Mouse (Mus musculus) embryonic facial prominence, embryonic 11.5 days (tissue): ENCODE measurements around the gene Esam. TPM values are rescaled to one million over a fixed set of nuclear protein-coding genes. Genes with fewer than 3 reads are reported as not detected.

Experiments
- ATAC-seq: fragments of 200-750 bp; cut with Nextera tagmentation; replicated peaks from 2 replicates; pipeline ENCODE4 v1.8.0; 2017; ENCODE audit warnings: low read depth; ENCODE audit not compliant: insufficient number of reproducible peaks, low FRiP score, low TSS enrichment
- DNase-seq: peaks from one replicate; pipeline ENCODE4 v3.0.0-alpha.2; 2015; ENCODE audit warnings: low spot score
- H3K27ac ChIP-seq: fragments of 300-500 bp; sonication (generic); replicated peaks from 2 replicates; pipeline ENCODE4 v1.5.1; 2014; ENCODE audit warnings: mild to moderate bottlenecking, low read depth, low read length, control low read depth
- H3K27me3 ChIP-seq: fragments of 300-500 bp; sonication (generic); 2 replicates; pipeline ENCODE4 v1.6.1; 2014; ENCODE audit warnings: mild to moderate bottlenecking, low read length, moderate library complexity, mixed read lengths; ENCODE audit not compliant: control insufficient read depth, insufficient read depth
- H3K36me3 ChIP-seq: fragments of 300-500 bp; sonication (generic); replicated peaks from 2 replicates; pipeline ENCODE4 v1.6.1; 2014; ENCODE audit warnings: low read depth, mild to moderate bottlenecking, low read length, moderate library complexity, mixed read lengths; ENCODE audit not compliant: control insufficient read depth, insufficient read depth
- H3K4me1 ChIP-seq: fragments of 300-500 bp; sonication (generic); 2 replicates; pipeline ENCODE4 v1.6.1; 2014; ENCODE audit warnings: low read length, mixed read lengths; ENCODE audit not compliant: control insufficient read depth, insufficient read depth
- H3K4me2 ChIP-seq: fragments of 300-500 bp; sonication (generic); 2 replicates; pipeline ENCODE4 v1.6.1; 2014; ENCODE audit warnings: low read depth, mild to moderate bottlenecking, control low read depth, low read length, moderate library complexity
- H3K4me3 ChIP-seq: fragments of 300-500 bp; sonication (generic); 2 replicates; pipeline ENCODE4 v1.5.1; 2014; ENCODE audit warnings: low read depth, low read length, control low read depth
- H3K9ac ChIP-seq: fragments of 300-500 bp; sonication (generic); replicated peaks from 2 replicates; pipeline ENCODE4 v1.6.1; 2014; ENCODE audit warnings: mild to moderate bottlenecking, control low read depth, low read length
- H3K9me3 ChIP-seq: fragments of 300-500 bp; sonication (generic); replicated peaks from 2 replicates; pipeline ENCODE4 v1.6.1; 2016; ENCODE audit warnings: mild to moderate bottlenecking, low read length, inconsistent platforms, mixed read lengths; ENCODE audit not compliant: control insufficient read depth
- WGBS: fragments of 180-500 bp; shearing (Covaris S2); extraction: QIAGEN DNeasy Blood & Tissue Kit; methylation state at CpG from one replicate; pipeline ENCODE4 v1.1.7; 2014; 5-methylcytosine and 5-hydroxymethylcytosine counted together
- polyA plus RNA-seq: library from polyadenylated mRNA; unstranded; fragments of >200 nt; fragmentation: Nextera tagmentation; extraction: Ambion mirVana; gene quantifications from 2 replicates; pipeline ENCODE4 v1.2.1, GENCODE M21; 2014

The Esam gene
- 26.3 and 33.1 TPM in 2 replicates for polyA plus RNA-seq

DNA sequence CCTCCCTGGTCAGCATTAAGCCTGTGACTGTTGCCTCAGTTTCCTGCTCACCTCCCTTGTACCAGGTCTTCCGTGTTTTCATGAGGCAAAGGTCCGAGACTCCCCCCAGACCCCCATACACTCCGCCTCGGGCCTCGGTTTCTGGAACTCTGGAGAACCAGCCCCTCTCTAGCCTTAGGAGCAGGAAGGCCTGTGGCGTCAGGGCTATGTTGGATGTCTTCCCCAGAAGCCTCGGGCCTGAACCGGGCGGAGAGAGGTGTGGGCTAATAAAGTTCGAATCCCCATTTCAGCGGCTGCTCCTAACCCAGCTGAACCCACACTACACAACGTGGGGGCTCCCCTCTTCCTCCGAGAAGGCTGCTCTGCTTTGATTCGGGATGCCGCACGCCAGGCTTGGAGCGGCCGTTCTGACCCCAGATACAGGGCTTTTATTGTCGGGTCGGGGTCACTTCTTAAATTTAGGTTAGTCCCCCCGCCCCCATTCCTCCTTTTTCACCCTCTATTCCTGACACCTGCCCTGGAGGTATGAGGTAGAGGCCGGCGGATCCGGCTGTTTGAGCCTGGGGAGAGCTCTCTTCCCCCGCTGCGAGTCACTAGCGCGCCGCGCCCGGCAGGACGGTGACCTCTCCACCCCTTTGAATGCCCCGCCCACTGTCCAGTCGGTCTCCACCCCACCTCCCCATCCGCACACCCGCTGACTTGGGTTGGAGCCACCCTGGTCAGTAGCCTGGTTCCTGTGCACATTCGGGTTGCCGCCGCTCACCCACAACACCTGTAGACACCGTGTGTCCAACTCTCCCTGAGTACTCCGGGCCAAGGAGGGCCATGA lies at the start of gene Esam:
Gene Esam (plus strand): TSS at position 683 of the 829 bp plus-strand sequence.
- Histone ChIP-seq H3K27ac (no peak within 1 kb of the TSS), H3K9ac (no peak within 1 kb of the TSS), H3K4me2 (no peak within 1 kb of the TSS), H3K9me3 (no peaks in the 10 kb centered on the region), H3K36me3 (no peaks in the 10 kb centered on the region), H3K4me1 (no peaks in the 10 kb centered on the region; the same call in 1 of the 2 replicates), H3K4me3 (no peak within 1 kb of the TSS), H3K27me3 (peaks cover 46% of the 10 kb centered on the region)
- 3% methylated on average over 41 of the region's 41 CpGs for WGBS
- DNase-seq (peak; percentile 3), ATAC-seq (no peak)

DNA sequence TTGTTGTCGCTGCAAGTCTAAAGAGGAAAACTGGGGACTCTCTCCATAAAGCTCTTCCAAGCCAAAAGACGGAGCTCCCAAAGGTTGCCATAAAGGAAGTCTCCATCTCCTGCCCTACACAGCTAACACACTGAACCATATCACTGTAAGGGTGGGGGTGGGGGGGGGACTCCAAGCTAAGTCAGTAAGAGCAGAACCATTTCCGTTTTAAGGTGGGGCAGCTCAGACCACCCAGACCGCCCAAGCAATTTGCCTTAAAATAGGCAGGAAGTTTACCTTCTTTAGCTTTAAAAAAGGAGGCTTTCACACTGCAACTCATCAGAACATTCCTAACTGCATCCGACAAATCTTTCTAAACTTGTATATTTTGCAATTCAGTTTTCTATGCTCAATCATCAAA lies 42.7 kb upstream of the Esam start:
- no peak for DNase-seq
- Histone ChIP-seq H3K4me2 (no peak overlapping the region), H3K9me3 (no peaks in the 10 kb centered on the region), H3K4me3 (no peak overlapping the region), H3K36me3 (no peaks in the 10 kb centered on the region), H3K27ac (no peak overlapping the region), H3K27me3 (no peaks in the 10 kb centered on the region), H3K9ac (no peak overlapping the region), H3K4me1 (no peaks in the 10 kb centered on the region)
- ATAC-seq: no peak
- 59% methylated on average over 5 of the region's 5 CpGs for WGBS

DNA sequence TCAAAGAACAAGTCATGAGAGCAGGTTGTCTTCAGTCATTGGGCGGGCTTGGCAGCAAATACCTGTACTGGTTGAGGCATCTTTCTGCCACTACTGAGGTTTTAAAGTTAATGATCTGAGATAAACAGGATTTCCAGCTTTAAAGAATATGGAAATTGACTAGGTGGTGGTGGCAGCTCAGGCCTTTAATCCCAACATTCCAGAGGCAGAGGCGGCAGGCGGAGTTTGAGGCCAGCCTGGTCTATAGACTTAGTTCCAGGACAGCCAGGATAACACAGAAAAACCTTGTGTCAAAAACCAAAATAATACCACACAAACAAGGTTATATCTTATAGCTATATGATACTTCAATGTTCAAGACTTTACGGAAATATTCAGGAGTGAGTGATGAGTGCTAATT lies 39.8 kb upstream of the Esam start:
- no peaks in the 10 kb centered on the region for H3K9me3 ChIP-seq
- no peaks in the 10 kb centered on the region for H3K36me3 ChIP-seq
- peak overlapping the region; percentile 84; the same call in 1 of the 2 replicates for H3K4me2 ChIP-seq
- H3K4me3 ChIP-seq: peak overlapping the region; percentile 97
- H3K27ac ChIP-seq: 0 out of 2 replicates have a peak overlapping the region, but pooled peaks have one; percentile 94
- no peak for ATAC-seq
- no peaks in the 10 kb centered on the region for H3K4me1 ChIP-seq
- H3K27me3 ChIP-seq: no peaks in the 10 kb centered on the region
- no peak overlapping the region; the same call in 1 of the 2 replicates for H3K9ac ChIP-seq
- 27% methylated on average over 4 of the region's 4 CpGs for whole genome bisulfite sequencing
- DNase-seq: no peak

GRCm38 (mm10) chr9:37488611-37489396 lies 39.1 kb upstream of the Esam start, which contains the start of gene Msantd2:
Msantd2 (plus strand) TSS chr9:37489319.
- no peaks in the 10 kb centered on the region for H3K36me3 ChIP-seq
- H3K4me3 ChIP-seq: peak within 1 kb of the TSS; percentile 97
- WGBS: under 1% methylated on average over 44 of the region's 44 CpGs
- H3K27ac ChIP-seq: peak within 1 kb of the TSS; percentile 94
- peak within 1 kb of the TSS; percentile 96 for H3K9ac ChIP-seq
- H3K9me3 ChIP-seq: no peaks in the 10 kb centered on the region
- ATAC-seq: peak; percentile 96
- H3K4me2 ChIP-seq: peak within 1 kb of the TSS; percentile 84
- H3K27me3 ChIP-seq: no peaks in the 10 kb centered on the region
- peak; percentile 85 for DNase-seq
- H3K4me1 ChIP-seq: no peaks in the 10 kb centered on the region

- DNase-seq (peak; percentile 83), ATAC-seq (peak; percentile 89)
- H3K27me3 ChIP-seq: no peaks in the 10 kb centered on the region
- no peaks in the 10 kb centered on the region for H3K4me1 ChIP-seq
- peak overlapping the region; percentile 94 for H3K27ac ChIP-seq
- no peaks in the 10 kb centered on the region for H3K36me3 ChIP-seq
- no peaks in the 10 kb centered on the region for H3K9me3 ChIP-seq
- peak overlapping the region; percentile 97 for H3K4me3 ChIP-seq
- peak overlapping the region; percentile 84 for H3K4me2 ChIP-seq
- WGBS: 0% methylated on average over 57 of the region's 75 CpGs
- H3K9ac ChIP-seq: peak overlapping the region; percentile 96
Observed at GRCm38 (mm10) chr9:37489446-37490120, 38.3 kb upstream of the Esam start.

GRCm38 (mm10) chr9:37495761-37496160 lies 32.1 kb upstream of the Esam start:
- ATAC-seq (no peak), DNase-seq (no peak)
- H3K36me3 ChIP-seq: no peaks in the 10 kb centered on the region
- no peak overlapping the region for H3K27ac ChIP-seq
- 70% methylated on average over 3 of the region's 3 CpGs for WGBS
- no peaks in the 10 kb centered on the region for H3K4me1 ChIP-seq
- H3K4me2 ChIP-seq: no peak overlapping the region
- H3K4me3 ChIP-seq: no peak overlapping the region
- H3K9ac ChIP-seq: no peak overlapping the region
- no peaks in the 10 kb centered on the region for H3K9me3 ChIP-seq
- no peaks in the 10 kb centered on the region for H3K27me3 ChIP-seq

DNA sequence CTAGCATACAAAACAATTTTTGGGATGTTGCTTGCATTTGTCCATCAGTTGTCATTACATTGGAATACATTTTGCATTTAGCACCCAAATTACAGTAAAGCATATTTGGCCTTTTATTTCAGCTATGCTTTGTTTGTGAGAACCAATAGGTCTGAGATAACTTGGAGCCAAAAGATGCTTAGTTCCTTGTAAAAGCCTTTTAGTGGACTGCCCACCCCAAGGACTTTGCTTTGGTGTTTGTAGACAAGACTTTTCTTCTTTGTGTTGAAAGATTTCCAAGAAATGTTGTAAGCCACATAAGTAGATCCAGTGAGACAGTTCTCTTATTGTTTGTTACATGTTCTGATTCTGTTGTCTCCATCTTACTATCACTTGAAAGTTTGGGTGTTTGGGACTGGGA lies 31.6 kb upstream of the Esam start:
- Histone ChIP-seq H3K27ac (no peak overlapping the region), H3K4me2 (no peak overlapping the region), H3K36me3 (no peaks in the 10 kb centered on the region), H3K4me1 (no peaks in the 10 kb centered on the region), H3K27me3 (no peaks in the 10 kb centered on the region), H3K9ac (no peak overlapping the region), H3K9me3 (no peaks in the 10 kb centered on the region), H3K4me3 (no peak overlapping the region)
- ATAC-seq (no peak), DNase-seq (no peak)
